Mouse (Mus musculus) forebrain, embryonic 13.5 days (tissue): Measurements from ENCODE around the gene Sgo2a. TPM values are rescaled to one million over a fixed set of nuclear protein-coding genes. Genes with fewer than 3 reads are reported as not detected.

Source experiments
- ATAC-seq: fragments of 200-750 bp; cut with Nextera tagmentation; 2 replicates; pipeline ENCODE4 v1.8.0; 2017
- H3K27ac ChIP-seq: fragments of 300-500 bp; sonication (generic); 2 replicates; pipeline ENCODE4 v1.5.1; 2015; ENCODE audit warnings: inconsistent platforms, mild to moderate bottlenecking, moderate library complexity
- H3K27me3 ChIP-seq: fragments of 300-500 bp; sonication (generic); 2 replicates; pipeline ENCODE4 v1.6.1; 2015; ENCODE audit warnings: mild to moderate bottlenecking, inconsistent platforms
- H3K36me3 ChIP-seq: fragments of 300-500 bp; sonication (generic); 2 replicates; pipeline ENCODE4 v1.6.1; 2015; ENCODE audit warnings: mild to moderate bottlenecking, inconsistent platforms; ENCODE audit not compliant: poor library complexity, severe bottlenecking
- H3K4me1 ChIP-seq: fragments of 300-500 bp; sonication (generic); 2 replicates; pipeline ENCODE4 v1.6.1; 2015; ENCODE audit warnings: inconsistent platforms
- H3K4me2 ChIP-seq: fragments of 300-500 bp; sonication (generic); 2 replicates; pipeline ENCODE4 v1.6.1; 2015; ENCODE audit warnings: inconsistent platforms, mild to moderate bottlenecking, moderate library complexity
- H3K4me3 ChIP-seq: fragments of 300-500 bp; sonication (generic); 2 replicates; pipeline ENCODE4 v1.5.1; 2015; ENCODE audit warnings: mild to moderate bottlenecking, inconsistent platforms
- H3K9ac ChIP-seq: fragments of 300-500 bp; sonication (generic); 2 replicates; pipeline ENCODE4 v1.6.1; 2015; ENCODE audit warnings: mild to moderate bottlenecking, inconsistent platforms
- H3K9me3 ChIP-seq: fragments of 300-500 bp; sonication (generic); replicated peaks from 2 replicates; pipeline ENCODE4 v1.6.1; 2016; ENCODE audit warnings: inconsistent platforms
- WGBS: fragments of 180-500 bp; shearing (Covaris S2); methylation state at CpG from one replicate; pipeline ENCODE4 v1.1.7; 2015; 5-methylcytosine and 5-hydroxymethylcytosine counted together
- polyA plus RNA-seq: library from polyadenylated mRNA; unstranded; fragments of >200 nt; fragmentation: Nextera tagmentation; extraction: Ambion mirVana; gene quantifications from 2 replicates; pipeline ENCODE4 v1.2.1, GENCODE M21; 2015

Sgo2a gene
- polyA plus RNA-seq, 1 experiment from 2014 or later: 19.3 TPM

- no peak for ATAC-seq
- peaks cover 4% of the 10 kb centered on the region; the same call in 1 of the 2 replicates for H3K4me1 ChIP-seq
- WGBS: 84% methylated on average over 1 of the region's 1 CpGs
- H3K4me2 ChIP-seq: no peak overlapping the region
- H3K36me3 ChIP-seq: no peaks in the 10 kb centered on the region
- H3K9me3 ChIP-seq: no peaks in the 10 kb centered on the region
- H3K27ac ChIP-seq: no peak overlapping the region
- no peak overlapping the region for H3K9ac ChIP-seq
- no peak overlapping the region for H3K4me3 ChIP-seq
- no peaks in the 10 kb centered on the region for H3K27me3 ChIP-seq
These were observed 75.7 kb downstream of the Sgo2a start for GRCm38 (mm10) chr1:58071509-58071908.

DNA sequence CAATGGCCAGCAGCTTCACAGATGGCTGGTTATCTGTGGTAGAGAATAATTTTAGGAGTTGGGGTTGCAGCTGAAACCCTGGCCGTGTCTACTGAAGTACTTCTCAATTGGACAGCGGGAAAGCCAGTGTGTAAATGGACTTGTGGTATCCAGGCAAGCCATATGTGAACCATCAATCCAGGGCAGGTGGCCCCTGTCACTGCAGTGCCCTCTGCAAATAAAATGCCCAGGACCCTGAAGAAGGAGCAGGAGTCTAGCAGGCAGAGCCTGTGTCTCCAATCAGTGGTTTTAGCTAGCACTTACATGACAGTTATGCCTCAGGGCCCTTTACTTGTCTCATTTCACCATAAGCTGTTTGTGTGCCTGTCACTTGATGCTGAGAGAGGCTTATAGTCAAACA, 76.6 kb downstream of the Sgo2a start:
- no peak overlapping the region for H3K27ac ChIP-seq
- H3K4me1 ChIP-seq: peaks cover 4% of the 10 kb centered on the region; the same call in 1 of the 2 replicates
- no peak overlapping the region for H3K4me2 ChIP-seq
- H3K9ac ChIP-seq: no peak overlapping the region
- H3K36me3 ChIP-seq: no peaks in the 10 kb centered on the region
- WGBS: 91% methylated on average over 2 of the region's 2 CpGs
- H3K27me3 ChIP-seq: no peaks in the 10 kb centered on the region
- no peaks in the 10 kb centered on the region for H3K9me3 ChIP-seq
- no peak for ATAC-seq
- H3K4me3 ChIP-seq: no peak overlapping the region

DNA sequence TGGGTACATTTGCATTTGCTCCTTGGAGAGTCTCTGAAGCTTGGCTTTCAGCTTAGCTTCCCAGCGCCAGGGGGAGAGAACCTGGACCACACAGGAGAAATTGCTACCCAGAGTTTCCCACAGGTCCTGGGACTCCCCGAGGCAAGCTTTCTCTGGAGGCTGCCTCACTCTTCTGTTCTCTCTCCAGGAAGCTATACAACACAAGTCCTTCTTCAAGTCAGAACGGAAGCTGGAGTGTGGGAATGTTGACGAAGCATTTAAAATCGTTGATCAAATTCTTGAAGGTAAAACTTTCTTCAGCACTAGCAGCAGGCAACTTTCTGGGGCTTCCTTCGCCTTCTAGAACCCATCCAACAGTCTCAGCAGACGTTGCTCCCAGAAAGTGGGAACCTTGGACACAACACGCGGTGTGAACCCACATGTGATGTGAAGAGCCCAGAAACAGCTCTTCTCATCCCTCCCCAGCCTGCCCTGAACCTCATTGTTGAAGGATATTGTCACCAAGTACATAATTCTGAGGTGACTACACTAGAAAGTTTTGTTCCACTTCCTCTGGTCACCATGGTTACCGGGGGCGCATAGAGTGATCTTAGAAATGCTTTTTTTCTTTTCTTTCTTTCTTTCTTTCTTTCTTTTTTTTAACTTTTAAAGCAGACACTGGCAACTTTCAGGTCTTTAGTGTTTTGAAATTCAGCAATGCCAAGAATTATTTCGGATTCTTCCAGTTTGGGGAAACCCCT, 77.4 kb downstream of the Sgo2a start:
- Histone ChIP-seq H3K27ac (no peak overlapping the region), H3K36me3 (no peaks in the 10 kb centered on the region), H3K9me3 (no peaks in the 10 kb centered on the region), H3K4me1 (peaks cover 4% of the 10 kb centered on the region; the same call in 1 of the 2 replicates), H3K27me3 (no peaks in the 10 kb centered on the region), H3K4me2 (no peak overlapping the region), H3K9ac (no peak overlapping the region), H3K4me3 (no peak overlapping the region)
- 80% methylated on average over 12 of the region's 12 CpGs for WGBS
- no peak for ATAC-seq

DNA sequence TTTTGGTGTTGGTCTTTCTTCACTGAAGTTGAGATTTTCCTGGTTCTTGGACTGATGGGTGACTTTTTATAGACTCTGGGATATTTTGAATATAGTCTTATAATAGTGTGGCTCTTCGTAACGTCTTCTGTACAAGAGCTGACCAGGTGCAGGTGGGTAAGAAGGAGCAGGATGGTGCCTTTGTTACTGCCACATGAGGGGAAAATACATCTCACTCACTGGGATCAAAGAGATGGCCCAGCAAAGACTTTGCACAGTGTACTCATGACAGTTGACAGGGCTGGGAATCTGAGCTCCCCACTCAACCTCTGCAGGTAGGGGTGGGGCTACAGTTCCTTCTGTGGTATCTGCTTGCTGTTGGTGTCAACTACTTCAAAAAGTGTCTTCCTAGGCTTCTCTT, 78.5 kb downstream of the Sgo2a start:
- 95% methylated on average over 2 of the region's 2 CpGs for WGBS
- no peak for ATAC-seq
- Histone ChIP-seq H3K36me3 (no peaks in the 10 kb centered on the region), H3K4me1 (peaks cover 4% of the 10 kb centered on the region; the same call in 1 of the 2 replicates), H3K27ac (no peak overlapping the region), H3K4me2 (no peak overlapping the region), H3K27me3 (no peaks in the 10 kb centered on the region), H3K9me3 (no peaks in the 10 kb centered on the region), H3K4me3 (no peak overlapping the region), H3K9ac (no peak overlapping the region)

Other genes starting within 250 kb of the Sgo2a start
- 46.7 and 50.4 TPM in 2 replicates for gene Spats2l, start 221.8 kb upstream of the Sgo2a start, polyA plus RNA-seq
- 23.7 and 25.0 TPM in 2 replicates for gene Kctd18, start 23.0 kb downstream of the Sgo2a start, polyA plus RNA-seq
- gene Aox1, start 34.0 kb downstream of the Sgo2a start, polyA plus RNA-seq: 0.09 and 0.10 TPM in 2 replicates
- gene Aox3, start 117.2 kb downstream of the Sgo2a start, polyA plus RNA-seq: not detected in 2 replicates
- 0.11 and 0.12 TPM in 2 replicates for gene Aox4, start 214.4 kb downstream of the Sgo2a start, polyA plus RNA-seq